In genomic region chr16:47790666-47791065, GRCm38 (mm10) we compare ENCODE assay signal across 31 mouse cellular contexts.
DNase-seq lines count a peak whose midpoint lies in the region; ATAC-seq lines count a peak whose summit lies in the region.
"Had no signal": no experiment of that assay in that cellular context is flagged by ENCODE, and none has a peak within 500 bp of the region (broad histone marks: within the 10 kb centered on the region; RNA-seq: fewer than 3 reads in every experiment).

No protein-coding gene starts in this region.

- ATAC-seq in hindbrain, embryonic 11.5 days (ENCODE audit: low FRiP score), result peak; percentile 29; the same call in 1 of the 2 replicates
- no peak for ATAC-seq in midbrain, embryonic 14.5 days (ENCODE audit: low FRiP score, low TSS enrichment)
- ATAC-seq in midbrain, embryonic 15.5 days (replicated peaks), result no peak
- peak; percentile 75 for ATAC-seq in hindbrain, embryonic 16.5 days
- ATAC-seq in neural tube, embryonic 15.5 days (ENCODE audit: low FRiP score), result peak; percentile 31; the same call in 1 of the 2 replicates
- ATAC-seq: forebrain, embryonic 13.5 days; inflammation-experienced regulatory T-cells, adult 6 months; Patski had no signal

- H3K9ac ChIP-seq in hindbrain, embryonic 11.5 days (ENCODE audit: low read depth, low read length), result no peak overlapping the region
- no peak overlapping the region for H3K9ac ChIP-seq in midbrain, embryonic 14.5 days (replicated peaks; ENCODE audit: low read length)
- H3K9ac ChIP-seq in midbrain, embryonic 15.5 days, result no peak overlapping the region
- no peak overlapping the region for H3K9ac ChIP-seq in hindbrain, embryonic 16.5 days (ENCODE audit: low read depth, low read length)
- no peak overlapping the region for H3K9ac ChIP-seq in neural tube, embryonic 15.5 days (replicated peaks)
- H3K9ac ChIP-seq: embryonic facial prominence, embryonic 13.5 days; forebrain, embryonic 13.5 days; heart, embryonic 15.5 days; limb, embryonic 12.5 days; liver, embryonic 15.5 days; lung, embryonic 14.5 days; midbrain, embryonic 12.5 days had no signal

- no peak overlapping the region for H3K27ac ChIP-seq in hindbrain, embryonic 11.5 days (ENCODE audit: low read depth, low read length)
- no peak overlapping the region for H3K27ac ChIP-seq in hindbrain, embryonic 10.5 days
- no peak overlapping the region for H3K27ac ChIP-seq in midbrain, embryonic 14.5 days (replicated peaks; ENCODE audit: low read depth, low read length)
- no peak overlapping the region for H3K27ac ChIP-seq in midbrain, embryonic 15.5 days
- no peak overlapping the region for H3K27ac ChIP-seq in hindbrain, embryonic 16.5 days (ENCODE audit: low read depth, low read length)
- H3K27ac ChIP-seq in neural tube, embryonic 15.5 days (replicated peaks), result no peak overlapping the region
- H3K27ac ChIP-seq: embryonic facial prominence, embryonic 13.5 days; forebrain, embryonic 13.5 days; heart, embryonic 10.5 days; heart, embryonic 15.5 days; limb, embryonic 12.5 days; liver, embryonic 15.5 days; midbrain, embryonic 12.5 days had no signal

- 82% methylated on average over 6 of the region's 6 CpGs for WGBS in hindbrain, embryonic 11.5 days
- WGBS in hindbrain, embryonic 10.5 days, result 93% methylated on average over 6 of the region's 6 CpGs
- 67% methylated on average over 6 of the region's 6 CpGs for WGBS in midbrain, embryonic 14.5 days
- WGBS in midbrain, embryonic 15.5 days, result 70% methylated on average over 6 of the region's 6 CpGs
- WGBS in hindbrain, embryonic 16.5 days, result 61% methylated on average over 6 of the region's 6 CpGs
- 28% methylated on average over 6 of the region's 6 CpGs for WGBS in neural tube, embryonic 15.5 days

- H3K27me3 ChIP-seq in hindbrain, embryonic 11.5 days (ENCODE audit: control insufficient read depth, insufficient read depth, low read length), result no peaks in the 10 kb centered on the region
- H3K27me3 ChIP-seq in hindbrain, embryonic 10.5 days (ENCODE audit: insufficient read depth, poor library complexity, severe bottlenecking), result no peaks in the 10 kb centered on the region
- no peaks in the 10 kb centered on the region for H3K27me3 ChIP-seq in midbrain, embryonic 14.5 days (ENCODE audit: control insufficient read depth, insufficient read depth, low read length)
- H3K27me3 ChIP-seq in midbrain, embryonic 15.5 days (replicated peaks), result no peaks in the 10 kb centered on the region
- no peaks in the 10 kb centered on the region for H3K27me3 ChIP-seq in hindbrain, embryonic 16.5 days (replicated peaks; ENCODE audit: control insufficient read depth, insufficient read depth, low read length)
- no peaks in the 10 kb centered on the region for H3K27me3 ChIP-seq in neural tube, embryonic 15.5 days (replicated peaks)
- H3K27me3 ChIP-seq: embryonic facial prominence, embryonic 13.5 days; forebrain, embryonic 13.5 days; heart, embryonic 15.5 days; limb, embryonic 12.5 days; liver, embryonic 15.5 days; midbrain, embryonic 12.5 days; Patski had no signal

- DNase-seq in hindbrain, embryonic 11.5 days (ENCODE audit: low spot score), result no peak
- DNase-seq in hindbrain, embryonic 10.5 days (ENCODE audit: low spot score), result no peak
- DNase-seq in midbrain, embryonic 14.5 days, result peak; percentile 5
- DNase-seq in cerebellum, postnatal 14 days, result no peak
- DNase-seq: adrenal gland, postnatal 10 days; cerebellum, adult 11 months; cerebellum, adult 9-10 months; gastrocnemius, postnatal 25 days; heart, adult 11 months; heart, postnatal 36 days; kidney, adult 11 months; kidney, postnatal 14 days; layer of hippocampus, adult 9-11 months; lung, embryonic 14.5 days; lung, postnatal 14 days; right cerebral cortex, postnatal 4 days; thymus, adult 2 months; thymus, postnatal 36 days had no signal

- no peaks in the 10 kb centered on the region for H3K36me3 ChIP-seq in hindbrain, embryonic 11.5 days (ENCODE audit: control insufficient read depth, insufficient read depth, low read length)
- H3K36me3 ChIP-seq in hindbrain, embryonic 10.5 days, result no peaks in the 10 kb centered on the region
- H3K36me3 ChIP-seq in midbrain, embryonic 14.5 days (ENCODE audit: control insufficient read depth, insufficient read depth, low read length), result no peaks in the 10 kb centered on the region
- no peaks in the 10 kb centered on the region for H3K36me3 ChIP-seq in midbrain, embryonic 15.5 days (replicated peaks)
- no peaks in the 10 kb centered on the region for H3K36me3 ChIP-seq in hindbrain, embryonic 16.5 days (ENCODE audit: control insufficient read depth, insufficient read depth, low read length)
- no peaks in the 10 kb centered on the region for H3K36me3 ChIP-seq in neural tube, embryonic 15.5 days
- H3K36me3 ChIP-seq: embryonic facial prominence, embryonic 13.5 days; heart, embryonic 10.5 days; heart, embryonic 15.5 days; limb, embryonic 12.5 days; liver, embryonic 15.5 days; midbrain, embryonic 12.5 days had no signal

- no peaks in the 10 kb centered on the region for H3K4me1 ChIP-seq in hindbrain, embryonic 11.5 days (replicated peaks; ENCODE audit: control insufficient read depth, insufficient read depth, low read length)
- H3K4me1 ChIP-seq in hindbrain, embryonic 10.5 days (replicated peaks), result no peaks in the 10 kb centered on the region
- no peaks in the 10 kb centered on the region for H3K4me1 ChIP-seq in midbrain, embryonic 14.5 days (ENCODE audit: control insufficient read depth, insufficient read depth, low read length)
- H3K4me1 ChIP-seq in midbrain, embryonic 15.5 days, result 0 out of 2 replicates have a peak, but pooled peaks cover 3% of the 10 kb centered on the region
- H3K4me1 ChIP-seq in hindbrain, embryonic 16.5 days (ENCODE audit: control insufficient read depth, insufficient read depth, low read depth, low read length), result no peaks in the 10 kb centered on the region
- peaks cover 5% of the 10 kb centered on the region; the same call in 1 of the 2 replicates for H3K4me1 ChIP-seq in neural tube, embryonic 15.5 days
- H3K4me1 ChIP-seq: embryonic facial prominence, embryonic 13.5 days; heart, embryonic 10.5 days; heart, embryonic 15.5 days; limb, embryonic 12.5 days; liver, embryonic 15.5 days; midbrain, embryonic 12.5 days had no signal

- no peaks in the 10 kb centered on the region for H3K9me3 ChIP-seq in hindbrain, embryonic 11.5 days (ENCODE audit: control insufficient read depth, low read length)
- no peaks in the 10 kb centered on the region for H3K9me3 ChIP-seq in hindbrain, embryonic 10.5 days
- H3K9me3 ChIP-seq in midbrain, embryonic 14.5 days (ENCODE audit: control insufficient read depth, low read length), result no peaks in the 10 kb centered on the region
- H3K9me3 ChIP-seq in midbrain, embryonic 15.5 days, result no peaks in the 10 kb centered on the region
- no peaks in the 10 kb centered on the region for H3K9me3 ChIP-seq in hindbrain, embryonic 16.5 days (ENCODE audit: control insufficient read depth, low read length)
- no peaks in the 10 kb centered on the region for H3K9me3 ChIP-seq in neural tube, embryonic 15.5 days (replicated peaks)
- H3K9me3 ChIP-seq: embryonic facial prominence, embryonic 13.5 days; forebrain, embryonic 13.5 days; heart, embryonic 10.5 days; heart, embryonic 15.5 days; limb, embryonic 12.5 days; liver, embryonic 15.5 days; midbrain, embryonic 12.5 days had no signal

- no peak overlapping the region for H3K4me2 ChIP-seq in hindbrain, embryonic 11.5 days (replicated peaks; ENCODE audit: low read depth, low read length)
- no peak overlapping the region for H3K4me2 ChIP-seq in midbrain, embryonic 14.5 days (ENCODE audit: low read length)
- no peak overlapping the region for H3K4me2 ChIP-seq in midbrain, embryonic 15.5 days
- H3K4me2 ChIP-seq in hindbrain, embryonic 16.5 days (ENCODE audit: low read length), result no peak overlapping the region
- H3K4me2 ChIP-seq in neural tube, embryonic 15.5 days, result no peak overlapping the region; the same call in 1 of the 2 replicates
- H3K4me2 ChIP-seq: embryonic facial prominence, embryonic 13.5 days; forebrain, embryonic 13.5 days; heart, embryonic 15.5 days; limb, embryonic 12.5 days; liver, embryonic 15.5 days; lung, embryonic 14.5 days; midbrain, embryonic 12.5 days had no signal

- H3K4me3 ChIP-seq in hindbrain, embryonic 11.5 days (ENCODE audit: low read depth, low read length), result no peak overlapping the region
- no peak overlapping the region for H3K4me3 ChIP-seq in hindbrain, embryonic 10.5 days
- no peak overlapping the region for H3K4me3 ChIP-seq in midbrain, embryonic 14.5 days (replicated peaks; ENCODE audit: low read depth, low read length)
- H3K4me3 ChIP-seq in midbrain, embryonic 15.5 days, result no peak overlapping the region
- H3K4me3 ChIP-seq in hindbrain, embryonic 16.5 days (ENCODE audit: low read length), result no peak overlapping the region
- H3K4me3 ChIP-seq in neural tube, embryonic 15.5 days (replicated peaks), result no peak overlapping the region
- H3K4me3 ChIP-seq: embryonic facial prominence, embryonic 13.5 days; erythroblast, embryonic 14.5 days; forebrain, embryonic 13.5 days; heart, embryonic 10.5 days; heart, embryonic 15.5 days; limb, embryonic 12.5 days; liver, embryonic 15.5 days; midbrain, embryonic 12.5 days had no signal

Comparison
In these comparisons a context has a peak if more than half of its experiments do, and no peak if none do; other contexts are left out.
1. ATAC-seq: peak in hindbrain, embryonic 11.5 days (single experiment), hindbrain, embryonic 16.5 days (single experiment) and neural tube, embryonic 15.5 days (single experiment); none in midbrain, embryonic 14.5 days (single experiment) and midbrain, embryonic 15.5 days (single experiment).